Mouse (Mus musculus) hindbrain, embryonic 14.5 days (tissue): ENCODE data around the gene Mrpl39. TPM values are rescaled to one million over a fixed set of nuclear protein-coding genes. Genes with fewer than 3 reads are reported as not detected.

Experiments
- ATAC-seq: fragments of 200-750 bp; cut with Nextera tagmentation; 2 replicates; pipeline ENCODE4 v1.8.0; 2017; ENCODE audit warnings: moderate number of reproducible peaks, mild to moderate bottlenecking, moderate TSS enrichment, moderate library complexity; ENCODE audit not compliant: low FRiP score
- DNase-seq: peaks from one replicate; pipeline ENCODE4 v3.0.0-alpha.2; 2015; ENCODE audit warnings: low spot score
- H3K27ac ChIP-seq: fragments of 300-500 bp; sonication (generic); 2 replicates; pipeline ENCODE4 v1.5.1; 2014; ENCODE audit warnings: mild to moderate bottlenecking, moderate library complexity
- H3K27me3 ChIP-seq: fragments of 300-500 bp; sonication (generic); 2 replicates; pipeline ENCODE4 v1.6.1; 2014; ENCODE audit warnings: mild to moderate bottlenecking, low read length, mixed read lengths; ENCODE audit not compliant: control insufficient read depth, insufficient read depth
- H3K36me3 ChIP-seq: fragments of 300-500 bp; sonication (generic); replicated peaks from 2 replicates; pipeline ENCODE4 v1.6.1; 2014; ENCODE audit not compliant: control insufficient read depth, insufficient read depth
- H3K4me1 ChIP-seq: fragments of 300-500 bp; sonication (generic); replicated peaks from 2 replicates; pipeline ENCODE4 v1.6.1; 2014; ENCODE audit warnings: antibody characterized with exemption, low read length, mixed read lengths; ENCODE audit not compliant: control insufficient read depth, insufficient read depth
- H3K4me2 ChIP-seq: fragments of 300-500 bp; sonication (generic); replicated peaks from 2 replicates; pipeline ENCODE4 v1.6.1; 2014; ENCODE audit warnings: mild to moderate bottlenecking, moderate library complexity
- H3K4me3 ChIP-seq: fragments of 300-500 bp; sonication (generic); replicated peaks from 2 replicates; pipeline ENCODE4 v1.5.1; 2014; ENCODE audit warnings: mild to moderate bottlenecking, low read length
- H3K9ac ChIP-seq: fragments of 300-500 bp; sonication (generic); 2 replicates; pipeline ENCODE4 v1.6.1; 2014
- H3K9me3 ChIP-seq: fragments of 300-500 bp; sonication (generic); 2 replicates; pipeline ENCODE4 v1.6.1; 2016; ENCODE audit warnings: low read length; ENCODE audit not compliant: control insufficient read depth
- WGBS: fragments of 180-500 bp; shearing (Covaris S2); extraction: QIAGEN DNeasy Blood & Tissue Kit; methylation state at CpG from one replicate; pipeline ENCODE4 v1.1.7; 2014; 5-methylcytosine and 5-hydroxymethylcytosine counted together
- polyA plus RNA-seq: library from polyadenylated mRNA; unstranded; fragments of >200 nt; fragmentation: Nextera tagmentation; extraction: Ambion mirVana; gene quantifications from 2 replicates; pipeline ENCODE4 v1.2.1, GENCODE M21; 2014

Gene Mrpl39
- 38.0 and 38.1 TPM in 2 replicates for polyA plus RNA-seq

DNA sequence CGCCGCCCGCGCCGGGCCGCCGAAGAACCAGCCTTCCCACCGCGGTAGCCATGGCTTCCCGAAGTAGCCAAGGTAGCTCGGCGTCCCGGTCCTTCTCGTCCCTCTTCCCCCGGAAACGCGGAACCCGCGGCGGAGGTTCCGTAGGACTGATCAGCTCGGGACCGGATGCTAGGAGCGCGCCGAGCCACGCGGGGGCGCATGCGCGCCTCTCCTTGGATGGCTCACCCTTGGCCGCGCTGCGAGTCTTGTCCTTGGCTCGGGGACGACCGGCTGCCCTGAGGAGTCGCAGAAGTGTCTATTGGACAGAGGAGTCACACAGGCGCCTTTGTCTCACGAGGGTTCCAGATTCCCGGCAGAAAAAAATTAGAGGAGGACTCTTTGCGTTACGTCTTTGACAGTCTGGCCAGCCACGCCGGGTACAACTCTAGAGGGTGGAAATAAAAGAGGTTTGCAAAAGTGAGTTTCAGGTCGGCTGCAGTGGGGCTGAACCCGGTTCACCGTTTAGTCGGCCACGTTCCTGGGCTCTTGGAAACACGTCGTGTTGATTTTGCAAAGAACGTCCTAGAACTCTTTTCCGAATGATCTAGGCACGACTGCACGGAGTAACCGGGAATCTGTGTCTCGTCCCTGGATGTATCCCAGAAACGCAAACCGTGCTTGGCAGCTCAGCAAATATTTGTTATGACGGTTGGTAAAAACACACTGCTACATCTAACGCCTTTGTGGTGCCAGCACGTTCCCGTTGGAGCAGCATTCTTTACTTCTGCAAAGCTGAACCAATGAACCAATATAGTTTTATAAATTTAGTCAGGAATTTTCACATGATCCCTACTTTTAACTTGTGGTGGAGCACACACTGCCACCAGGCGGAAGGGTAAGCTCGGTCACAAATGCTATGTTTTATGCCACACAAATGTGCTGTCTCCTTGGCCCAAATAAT, at the start of gene Mrpl39:
Gene Mrpl39, minus strand, starts transcription at position 577 of the 940 bp plus-strand sequence.
- ATAC-seq: peak; percentile 99

GRCm38 (mm10) chr16:84784966-84785365, 49.4 kb upstream of the Mrpl39 start:
- ATAC-seq (no peak), DNase-seq (no peak)
- WGBS: 33% methylated on average over 7 of the region's 7 CpGs
- H3K27ac ChIP-seq: no peak overlapping the region
- H3K27me3 ChIP-seq: no peaks in the 10 kb centered on the region
- H3K36me3 ChIP-seq: no peaks in the 10 kb centered on the region
- no peak overlapping the region for H3K4me2 ChIP-seq
- H3K9ac ChIP-seq: no peak overlapping the region
- H3K4me3 ChIP-seq: no peak overlapping the region
- H3K9me3 ChIP-seq: no peaks in the 10 kb centered on the region
- no peaks in the 10 kb centered on the region for H3K4me1 ChIP-seq

More for the DNA sequence above, at the start of gene Mrpl39:
- Histone ChIP-seq H3K4me2 (peak within 1 kb of the TSS; percentile 64), H3K36me3 (peaks cover 18% of the 10 kb centered on the region; the same call in 1 of the 2 replicates), H3K27ac (peak within 1 kb of the TSS; percentile 64), H3K4me1 (peaks cover 10% of the 10 kb centered on the region; the same call in 1 of the 2 replicates), H3K4me3 (peak within 1 kb of the TSS; percentile 56), H3K9me3 (no peaks in the 10 kb centered on the region), H3K27me3 (no peaks in the 10 kb centered on the region), H3K9ac (peak within 1 kb of the TSS; percentile 67)
- 2% methylated on average over 59 of the region's 66 CpGs for WGBS
- DNase-seq: peak; percentile 100

DNA sequence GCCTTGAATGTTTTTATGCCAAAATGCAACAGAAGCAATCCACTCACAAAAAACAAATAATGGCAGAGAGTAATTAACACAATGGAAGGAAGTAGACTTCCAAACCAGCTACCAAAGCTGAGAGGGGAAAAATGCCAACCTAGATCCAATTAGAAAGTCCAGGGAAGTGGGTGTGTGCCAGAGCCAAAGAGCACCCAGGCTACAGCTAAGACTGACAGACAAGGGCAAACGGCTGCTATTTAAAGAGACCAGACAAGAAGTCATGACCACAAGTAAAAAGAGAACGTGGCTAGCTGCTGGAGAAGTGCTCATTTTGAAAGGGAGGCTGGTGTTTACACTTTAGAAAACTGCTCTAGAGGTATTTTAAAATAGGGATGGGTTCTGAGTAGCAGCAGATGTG, 47.7 kb upstream of the Mrpl39 start:
- no peak for ATAC-seq
- H3K27ac ChIP-seq: no peak overlapping the region
- no peak for DNase-seq
- no peaks in the 10 kb centered on the region for H3K4me1 ChIP-seq
- H3K9ac ChIP-seq: no peak overlapping the region
- H3K27me3 ChIP-seq: no peaks in the 10 kb centered on the region
- no peaks in the 10 kb centered on the region for H3K9me3 ChIP-seq
- H3K36me3 ChIP-seq: no peaks in the 10 kb centered on the region
- no peak overlapping the region for H3K4me2 ChIP-seq
- no peak overlapping the region for H3K4me3 ChIP-seq
- 67% methylated on average over 2 of the region's 2 CpGs for WGBS

DNA sequence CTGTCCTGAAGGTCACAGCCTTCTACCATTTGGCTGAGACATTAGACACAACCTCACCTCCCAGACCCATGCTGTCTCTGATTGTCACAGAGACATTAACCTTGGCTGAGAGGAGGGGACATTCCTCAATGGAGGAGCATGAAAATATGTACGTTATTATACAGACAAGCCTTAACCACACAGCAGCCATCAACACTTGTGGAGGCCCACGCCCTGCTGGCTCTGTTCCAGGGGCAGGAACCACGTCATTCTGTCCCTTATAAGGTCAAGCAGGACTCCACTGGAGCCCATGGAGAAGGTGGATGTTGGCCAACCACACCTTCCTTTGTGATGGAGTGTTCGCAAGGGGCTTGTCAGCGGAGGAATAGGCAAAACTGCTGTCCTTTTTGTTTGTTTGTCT, 44.2 kb upstream of the Mrpl39 start:
- ATAC-seq (no peak), DNase-seq (no peak)
- Histone ChIP-seq H3K4me2 (no peak overlapping the region), H3K9me3 (no peaks in the 10 kb centered on the region), H3K27ac (no peak overlapping the region), H3K9ac (no peak overlapping the region), H3K4me1 (no peaks in the 10 kb centered on the region), H3K27me3 (no peaks in the 10 kb centered on the region), H3K4me3 (no peak overlapping the region), H3K36me3 (no peaks in the 10 kb centered on the region)
- WGBS: 89% methylated on average over 5 of the region's 5 CpGs

GRCm38 (mm10) chr16:84778861-84779630, 43.5 kb upstream of the Mrpl39 start:
- Histone ChIP-seq H3K27ac (no peak overlapping the region), H3K27me3 (no peaks in the 10 kb centered on the region), H3K4me1 (no peaks in the 10 kb centered on the region), H3K9ac (no peak overlapping the region), H3K4me2 (no peak overlapping the region), H3K36me3 (no peaks in the 10 kb centered on the region), H3K9me3 (no peaks in the 10 kb centered on the region), H3K4me3 (no peak overlapping the region)
- ATAC-seq: no peak
- WGBS: 86% methylated on average over 6 of the region's 6 CpGs
- no peak for DNase-seq

GRCm38 (mm10) chr16:84778431-84778830, 42.9 kb upstream of the Mrpl39 start:
- no peak overlapping the region for H3K9ac ChIP-seq
- H3K27ac ChIP-seq: no peak overlapping the region
- 91% methylated on average over 6 of the region's 6 CpGs for WGBS
- H3K4me1 ChIP-seq: peaks cover 2% of the 10 kb centered on the region; the same call in 1 of the 2 replicates
- no peaks in the 10 kb centered on the region for H3K9me3 ChIP-seq
- no peak overlapping the region for H3K4me2 ChIP-seq
- no peak overlapping the region for H3K4me3 ChIP-seq
- no peaks in the 10 kb centered on the region for H3K36me3 ChIP-seq
- ATAC-seq (no peak), DNase-seq (no peak)
- H3K27me3 ChIP-seq: no peaks in the 10 kb centered on the region

DNA sequence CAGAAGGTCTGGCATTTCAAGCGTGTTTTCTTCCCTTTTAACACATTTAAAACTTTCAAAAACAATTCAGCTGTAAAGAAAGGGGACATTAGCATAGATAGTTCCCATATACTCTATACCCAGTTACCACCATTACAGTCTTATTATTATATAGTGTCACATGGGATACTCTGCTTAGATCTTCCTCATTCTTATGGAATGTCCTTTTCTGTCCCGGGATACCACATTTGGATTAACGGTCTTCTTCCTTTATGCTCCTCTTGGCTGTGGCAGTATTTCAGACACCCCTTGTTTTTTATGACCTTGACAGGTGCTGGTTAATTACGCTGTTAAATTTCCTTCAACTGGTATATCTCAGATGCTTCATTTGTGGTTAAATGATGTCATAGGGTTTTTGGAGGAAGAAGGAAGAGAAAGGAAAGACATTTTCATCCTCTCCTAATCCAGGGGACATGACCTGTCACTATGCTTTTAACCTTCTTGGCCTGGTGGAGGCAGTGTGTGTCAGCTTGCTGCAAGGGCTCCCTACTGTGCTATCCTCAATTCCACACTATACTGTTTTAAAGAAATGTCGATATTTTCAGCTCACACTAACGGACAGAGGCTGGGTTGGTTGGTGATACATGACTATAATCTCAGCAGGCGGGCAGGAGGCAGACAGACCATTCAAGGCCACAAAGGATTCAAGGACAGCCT, 40.7 kb upstream of the Mrpl39 start:
- DNase-seq: no peak

GRCm38 (mm10) chr16:84775356-84775755, 39.8 kb upstream of the Mrpl39 start:
- DNase-seq (no peak), ATAC-seq (no peak)

More for the DNA sequence above, 40.7 kb upstream of the Mrpl39 start:
- no peaks in the 10 kb centered on the region for H3K27me3 ChIP-seq
- H3K9ac ChIP-seq: no peak overlapping the region
- peaks cover 13% of the 10 kb centered on the region; the same call in 1 of the 2 replicates for H3K4me1 ChIP-seq
- no peaks in the 10 kb centered on the region for H3K36me3 ChIP-seq
- peak overlapping the region; percentile 67 for H3K4me3 ChIP-seq
- H3K27ac ChIP-seq: no peak overlapping the region
- no peaks in the 10 kb centered on the region for H3K9me3 ChIP-seq
- H3K4me2 ChIP-seq: peak overlapping the region; percentile 87
- WGBS: 44% methylated on average over 7 of the region's 7 CpGs
- no peak for ATAC-seq

More at GRCm38 (mm10) chr16:84775356-84775755, 39.8 kb upstream of the Mrpl39 start:
- Histone ChIP-seq H3K4me1 (peaks cover 13% of the 10 kb centered on the region; the same call in 1 of the 2 replicates), H3K27me3 (no peaks in the 10 kb centered on the region), H3K36me3 (no peaks in the 10 kb centered on the region), H3K4me2 (peak overlapping the region; percentile 87), H3K27ac (no peak overlapping the region), H3K4me3 (peak overlapping the region; percentile 67), H3K9ac (peak overlapping the region; percentile 74; the same call in 1 of the 2 replicates), H3K9me3 (no peaks in the 10 kb centered on the region)
- 14% methylated on average over 11 of the region's 11 CpGs for WGBS
